8 mouse cellular contexts compared by ENCODE assay signal in the genomic region with DNA sequence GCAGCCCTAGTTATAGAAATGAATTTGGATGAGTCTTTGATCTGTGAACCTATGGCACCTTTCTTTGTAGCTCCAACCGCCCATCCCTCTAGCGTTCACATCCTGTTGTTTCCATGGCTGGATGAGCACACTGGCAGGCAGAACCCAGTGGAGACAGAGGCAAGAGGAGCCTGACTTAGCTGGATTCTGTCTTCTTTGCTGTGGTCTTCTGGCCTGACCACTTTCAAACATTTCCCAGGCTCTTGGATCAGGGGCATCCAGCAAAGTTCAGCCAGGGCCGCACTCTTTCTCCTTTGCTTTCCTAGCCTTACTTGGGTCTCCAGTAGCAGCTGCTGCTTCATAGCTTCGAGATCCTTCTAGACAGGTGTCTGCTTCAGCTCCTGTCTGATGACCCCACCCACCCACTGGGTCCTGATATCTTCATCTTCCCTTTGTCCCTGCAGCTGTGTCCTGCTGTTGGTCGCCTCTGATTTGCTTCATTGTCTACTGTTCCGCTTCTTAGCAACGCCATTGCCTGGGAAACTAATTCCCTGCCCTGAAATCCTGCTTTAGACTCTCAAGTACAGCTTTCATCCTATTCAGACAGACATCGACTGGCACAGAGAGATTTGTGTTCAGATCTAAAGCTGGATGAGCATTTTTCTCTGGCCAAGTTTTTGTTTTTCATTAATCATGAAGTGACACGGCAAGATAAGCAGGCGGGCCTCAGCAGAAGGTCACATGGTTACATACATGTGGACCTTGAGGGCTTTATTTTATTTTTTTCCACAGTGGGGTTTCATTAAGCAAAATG.
DNase-seq lines count a peak whose midpoint lies in the region; ATAC-seq lines count a peak whose summit lies in the region.
"Had no signal": no experiment of that assay in that cellular context is flagged by ENCODE, and none has a peak within 500 bp of the region (broad histone marks: within the 10 kb centered on the region; RNA-seq: fewer than 3 reads in every experiment).

No protein-coding gene starts in this region.

- H3K4me1 ChIP-seq in embryonic facial prominence, embryonic 12.5 days: peaks cover 10% of the 10 kb centered on the region
- H3K4me1 ChIP-seq in limb, embryonic 10.5 days: peaks cover 19% of the 10 kb centered on the region

- WGBS in embryonic facial prominence, embryonic 12.5 days: 65% methylated on average over 10 of the region's 10 CpGs
- 76% methylated on average over 10 of the region's 10 CpGs for WGBS in limb, embryonic 10.5 days

- H3K4me2 ChIP-seq in embryonic facial prominence, embryonic 12.5 days (replicated peaks): no peak overlapping the region

- H3K4me3 ChIP-seq in embryonic facial prominence, embryonic 12.5 days: no peak overlapping the region
- H3K4me3 ChIP-seq in limb, embryonic 10.5 days: no peak overlapping the region

- no peaks in the 10 kb centered on the region for H3K36me3 ChIP-seq in embryonic facial prominence, embryonic 12.5 days
- no peaks in the 10 kb centered on the region for H3K36me3 ChIP-seq in limb, embryonic 10.5 days

- H3K27ac ChIP-seq in embryonic facial prominence, embryonic 12.5 days: no peak overlapping the region; the same call in 1 of the 2 replicates
- H3K27ac ChIP-seq in limb, embryonic 10.5 days: peak overlapping the region; percentile 10; the same call in 1 of the 2 replicates

- ATAC-seq in embryonic facial prominence, embryonic 12.5 days (ENCODE audit: insufficient number of reproducible peaks, insufficient read depth, low FRiP score, low TSS enrichment): 0 out of 2 replicates have a peak, but pooled peaks have one; percentile 28

- DNase-seq in left cerebral cortex, postnatal 14 days (ENCODE audit: low spot score in 2 of 2): peak; percentile 15 to 39
- no peak for DNase-seq in left cerebral cortex, adult 8-10 months (ENCODE audit: low spot score in 2 of 2)
- DNase-seq in limb, embryonic 10.5 days (ENCODE audit: low spot score): no peak
- DNase-seq in retina, postnatal 7 days (ENCODE audit: low read depth, low spot score): peak; percentile 8
- DNase-seq in urinary bladder, adult 2 months (ENCODE audit: low spot score): no peak
- DNase-seq in right cerebral cortex, postnatal 25 days: no peak
- DNase-seq: heart, postnatal 4 days had no signal

- H3K27me3 ChIP-seq in embryonic facial prominence, embryonic 12.5 days: no peaks in the 10 kb centered on the region
- no peaks in the 10 kb centered on the region for H3K27me3 ChIP-seq in limb, embryonic 10.5 days (ENCODE audit: low read depth, poor library complexity, severe bottlenecking)

- H3K9me3 ChIP-seq in embryonic facial prominence, embryonic 12.5 days: no peaks in the 10 kb centered on the region
- 0 out of 2 replicates have a peak, but pooled peaks cover 2% of the 10 kb centered on the region for H3K9me3 ChIP-seq in limb, embryonic 10.5 days (replicated peaks)

- intact Hi-C loops in left cerebral cortex, postnatal 14 days (cut with DNase I): no loop called here

- H3K9ac ChIP-seq in embryonic facial prominence, embryonic 12.5 days: no peak overlapping the region

Comparison
In these comparisons a context has a peak if more than half of its experiments do, and no peak if none do; other contexts are left out.
1. DNase-seq: peak in left cerebral cortex, postnatal 14 days (2 of 2) and retina, postnatal 7 days (single experiment); none in left cerebral cortex, adult 8-10 months (0 of 2), limb, embryonic 10.5 days (single experiment), urinary bladder, adult 2 months (single experiment) and right cerebral cortex, postnatal 25 days (single experiment).